Mouse (Mus musculus): Measurements from ENCODE around the gene Gucy2e.

The Gucy2e gene

GRCm38 (mm10) chr11:69235285-69236060 is 1.4 kb downstream of the Gucy2e start:
- peak; percentile 91 for DNase-seq

GRCm38 (mm10) chr11:69233141-69233540 is 3.7 kb downstream of the Gucy2e start:
- no peak for DNase-seq

- DNase-seq = no peak
Measured at GRCm38 (mm10) chr11:69230420-69230819, 6.4 kb downstream of the Gucy2e start.

- no peak for DNase-seq
Measured at GRCm38 (mm10) chr11:69225715-69226114, 11.1 kb downstream of the Gucy2e start.

GRCm38 (mm10) chr11:69223101-69223500 is 13.7 kb downstream of the Gucy2e start:
- DNase-seq = no peak

GRCm38 (mm10) chr11:69221070-69221469 is 15.8 kb downstream of the Gucy2e start:
- DNase-seq = no peak

GRCm38 (mm10) chr11:69218661-69219060 is 18.2 kb downstream of the Gucy2e start:
- no peak for DNase-seq

- DNase-seq = no peak
Measured at GRCm38 (mm10) chr11:69217411-69217810, 19.4 kb downstream of the Gucy2e start.

GRCm38 (mm10) chr11:69211431-69211830 is 25.4 kb downstream of the Gucy2e start:
- peak; percentile 83 for DNase-seq

GRCm38 (mm10) chr11:69202469-69203230 is 34.2 kb downstream of the Gucy2e start:
- no peak for DNase-seq

- DNase-seq = no peak
Measured at GRCm38 (mm10) chr11:69200231-69200630, 36.6 kb downstream of the Gucy2e start.

- DNase-seq = no peak
Measured at GRCm38 (mm10) chr11:69199251-69199650, 37.6 kb downstream of the Gucy2e start.

- DNase-seq = peak; percentile 28
Measured at GRCm38 (mm10) chr11:69197743-69198142, 39.1 kb downstream of the Gucy2e start, which contains the start of gene Alox8. Gene Alox8 (minus strand): TSS chr11:69197843.

- DNase-seq = no peak
Measured at GRCm38 (mm10) chr11:69197194-69197593, 39.6 kb downstream of the Gucy2e start.

GRCm38 (mm10) chr11:69196766-69197165 is 40.1 kb downstream of the Gucy2e start:
- DNase-seq = peak; percentile 79

GRCm38 (mm10) chr11:69192840-69193239 is 44.0 kb downstream of the Gucy2e start:
- DNase-seq = peak; percentile 59

- no peak for DNase-seq
Measured at GRCm38 (mm10) chr11:69185936-69186335, 50.9 kb downstream of the Gucy2e start.

GRCm38 (mm10) chr11:69185031-69185430 is 51.8 kb downstream of the Gucy2e start:
- no peak for DNase-seq

- DNase-seq = no peak
Measured at GRCm38 (mm10) chr11:69180120-69180519, 56.7 kb downstream of the Gucy2e start.

- no peak for DNase-seq
Measured at GRCm38 (mm10) chr11:69179512-69179911, 57.3 kb downstream of the Gucy2e start.

- no peak for DNase-seq
Measured at GRCm38 (mm10) chr11:69178525-69178924, 58.3 kb downstream of the Gucy2e start.

- no peak for DNase-seq
Measured at GRCm38 (mm10) chr11:69174722-69175121, 62.1 kb downstream of the Gucy2e start.

- DNase-seq = no peak
Measured at GRCm38 (mm10) chr11:69172606-69173005, 64.2 kb downstream of the Gucy2e start.

- DNase-seq = peak; percentile 52
Measured at GRCm38 (mm10) chr11:69171626-69172025, 65.2 kb downstream of the Gucy2e start.
